Mouse (Mus musculus): ENCODE data around the gene Gpsm1. TPM values are rescaled to one million over a fixed set of nuclear protein-coding genes. Genes with fewer than 3 reads are reported as not detected.

Gene Gpsm1
- polyA plus RNA-seq, 1 experiment: 126 TPM

DNA sequence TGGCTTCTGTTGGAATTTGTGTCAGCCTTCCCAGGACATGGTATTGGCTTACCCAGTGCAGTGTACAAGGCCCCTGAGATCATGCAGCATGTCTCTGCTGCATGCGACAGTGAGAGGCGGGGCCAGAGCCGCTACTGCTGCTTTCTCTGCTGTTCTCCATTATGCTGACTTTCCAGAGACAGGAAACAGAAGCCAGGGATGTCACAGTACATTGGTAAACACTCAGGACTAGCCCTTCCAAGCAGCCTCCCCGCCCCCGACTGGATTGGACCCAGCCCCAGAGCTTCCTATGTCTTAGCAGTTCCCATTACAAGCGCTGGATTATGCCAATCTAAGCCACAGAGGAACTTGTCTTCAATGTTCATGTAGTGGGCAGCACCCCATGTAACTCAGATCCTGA lies 32.9 kb downstream of the Gpsm1 start:
- H3K4me3 ChIP-seq (replicated peaks; ENCODE audit: insufficient read depth, low read depth, low read length): no peak overlapping the region
- H3K27me3 ChIP-seq (ENCODE audit: control insufficient read depth, insufficient read depth, low read length): no peaks in the 10 kb centered on the region
- WGBS: 64% methylated on average over 6 of the region's 6 CpGs
- no peak overlapping the region for H3K27ac ChIP-seq (ENCODE audit: insufficient read depth, low read length)
- no peak for DNase-seq
- H3K4me1 ChIP-seq (ENCODE audit: control insufficient read depth, insufficient read depth, low read length): peaks cover 11% of the 10 kb centered on the region
- no peak for TF ChIP-seq POLR2A (IDR thresholded peaks at IDR 0.05; ENCODE audit: borderline replicate concordance, insufficient read depth, low read length)
- no peak for TF ChIP-seq CTCF (IDR thresholded peaks at IDR 0.05; ENCODE audit: borderline replicate concordance, insufficient read depth, low read depth, low read length)

DNA sequence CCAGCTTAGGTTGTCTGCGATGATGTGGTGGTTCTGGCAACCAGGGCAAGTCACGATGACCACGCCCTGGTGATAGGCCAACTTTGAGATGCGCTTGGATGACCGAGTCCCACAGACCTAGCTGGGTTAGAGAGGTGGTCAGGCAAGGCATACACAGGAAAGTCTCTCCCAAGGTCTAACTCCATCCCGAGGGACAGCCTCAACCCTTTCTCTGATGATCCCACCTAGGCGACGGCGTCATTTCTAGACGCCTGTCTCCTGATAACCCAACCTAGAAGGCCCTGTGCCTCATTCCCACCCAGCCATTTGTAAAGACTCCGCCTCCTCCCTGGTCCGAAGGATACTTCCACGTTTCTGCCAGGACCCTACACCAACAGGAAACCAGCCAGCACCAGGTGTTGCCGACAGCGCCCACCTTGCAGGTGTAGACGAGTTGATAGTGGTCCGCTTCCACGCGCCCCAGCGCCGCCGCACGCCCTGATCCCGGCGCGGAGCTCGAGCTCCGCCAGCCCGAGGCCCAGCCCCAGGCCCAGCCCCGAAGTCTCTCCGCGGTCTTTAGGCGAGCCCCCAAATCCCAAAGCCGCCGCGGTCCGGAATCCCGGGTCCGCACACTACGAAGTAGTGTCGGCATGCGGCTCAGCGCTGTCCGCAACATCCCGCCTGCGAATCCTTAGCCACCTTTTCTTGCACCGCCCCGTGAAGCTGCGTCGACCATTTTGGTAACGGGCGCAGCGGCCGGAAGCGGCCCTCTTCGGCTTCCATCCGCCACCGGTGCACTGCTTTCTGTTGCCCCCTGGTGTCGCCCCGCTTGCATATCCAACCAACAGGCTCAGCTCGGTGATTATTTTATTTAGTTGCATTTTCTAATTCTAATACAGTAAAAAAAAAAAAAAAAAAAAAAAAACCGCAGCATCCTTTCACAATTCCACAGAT lies 36.3 kb downstream of the Gpsm1 start, which contains the start of gene Dnlz:
Gene Dnlz, minus strand, starts transcription at position 753 of the 933 bp plus-strand sequence.
- TF ChIP-seq CTCF (IDR thresholded peaks at IDR 0.05; ENCODE audit: borderline replicate concordance, insufficient read depth, low read depth, low read length) (peak; percentile 60; the same call in 1 of the 2 replicates), POLR2A (IDR thresholded peaks at IDR 0.05; ENCODE audit: borderline replicate concordance, insufficient read depth, low read length) (peak; percentile 41; the same call in 1 of the 2 replicates)
- peaks cover 27% of the 10 kb centered on the region for H3K4me1 ChIP-seq (ENCODE audit: control insufficient read depth, insufficient read depth, low read length)
- peak within 1 kb of the TSS; percentile 77 for H3K27ac ChIP-seq (ENCODE audit: insufficient read depth, low read length)
- DNase-seq: peak; percentile 94 to 96
- under 1% methylated on average over 62 of the region's 62 CpGs for WGBS
- H3K4me3 ChIP-seq (replicated peaks; ENCODE audit: insufficient read depth, low read depth, low read length): peak within 1 kb of the TSS; percentile 82
- H3K27me3 ChIP-seq (ENCODE audit: control insufficient read depth, insufficient read depth, low read length): no peaks in the 10 kb centered on the region

DNA sequence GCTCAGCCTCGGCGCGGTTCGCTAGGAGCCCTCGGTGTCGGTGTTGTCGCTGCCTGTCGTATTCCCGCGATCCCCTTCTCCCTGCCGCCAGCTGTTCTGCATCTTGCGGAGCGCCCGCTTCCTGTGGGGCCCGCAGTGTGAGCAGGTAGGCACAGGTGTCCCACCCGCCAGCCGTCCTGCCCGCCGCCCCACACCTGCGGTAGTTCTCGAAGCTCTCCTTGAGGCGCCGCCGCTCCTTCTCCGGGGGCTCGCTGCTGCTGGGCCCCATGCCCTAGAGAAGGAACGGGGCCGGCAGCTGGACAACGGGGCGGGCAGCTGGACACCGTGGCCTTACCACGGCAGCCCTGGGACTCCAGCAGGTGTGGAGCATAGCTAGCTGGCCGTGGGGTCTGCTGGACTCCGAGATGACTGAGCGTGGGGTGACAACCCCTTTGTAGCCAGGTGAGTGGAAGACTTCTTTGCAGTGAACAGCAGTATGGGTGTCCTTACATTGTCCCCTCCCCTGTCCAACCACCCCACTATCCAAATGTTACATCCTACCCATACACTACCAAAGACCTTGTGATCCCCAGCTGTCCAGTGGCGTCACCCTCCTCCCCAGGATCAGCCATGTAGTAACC lies 37.1 kb downstream of the Gpsm1 start:
- under 1% methylated on average over 36 of the region's 36 CpGs for WGBS
- no peak for DNase-seq

DNA sequence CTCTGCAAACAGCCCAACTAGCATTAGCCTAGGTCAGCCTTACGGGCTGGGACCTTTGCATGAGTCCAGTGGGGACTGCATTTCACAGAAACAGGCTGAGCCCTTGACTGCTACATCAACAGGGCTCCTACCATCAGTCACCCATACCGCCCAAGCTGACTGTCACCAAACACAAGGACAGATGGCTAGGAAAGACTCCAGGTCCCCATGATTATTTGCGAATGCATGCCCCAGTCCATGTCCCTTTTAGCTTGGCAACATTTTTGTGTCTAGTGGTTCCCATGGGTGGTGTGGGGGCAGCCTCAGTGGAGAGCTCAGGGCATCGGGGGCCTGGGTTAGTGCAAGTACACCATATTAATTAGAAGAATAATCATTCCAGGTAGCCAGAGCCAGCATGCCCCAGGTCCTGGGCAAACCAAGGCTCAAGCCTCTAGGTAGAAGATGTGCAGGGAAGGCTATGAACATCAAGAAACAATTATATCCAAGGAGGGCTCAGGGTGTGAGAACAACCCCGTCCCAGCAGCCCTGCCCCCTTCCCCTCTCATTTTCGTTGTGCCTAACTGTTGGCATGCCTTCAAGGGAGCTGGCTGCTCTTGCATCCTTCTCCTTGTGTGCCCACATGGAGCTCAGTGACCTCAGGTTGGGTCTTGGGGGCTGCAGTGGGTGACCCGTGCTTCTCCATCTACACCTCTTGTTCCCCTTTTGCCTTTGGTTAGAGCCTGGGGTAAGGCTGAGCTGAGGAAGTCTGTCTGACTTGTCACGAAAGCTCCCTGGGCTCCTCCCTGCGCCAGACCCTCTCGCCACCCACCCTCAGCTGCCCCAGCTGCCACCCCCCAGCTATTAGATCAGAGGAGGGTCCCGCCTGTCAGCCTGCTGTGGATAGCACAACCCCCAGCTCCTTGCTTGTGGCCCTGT lies 38.0 kb downstream of the Gpsm1 start:
- no peaks in the 10 kb centered on the region for H3K27me3 ChIP-seq (ENCODE audit: control insufficient read depth, insufficient read depth, low read length)
- TF ChIP-seq POLR2A (IDR thresholded peaks at IDR 0.05; ENCODE audit: borderline replicate concordance, insufficient read depth, low read length): no peak
- peak; percentile 60 to 66 for DNase-seq
- 41% methylated on average over 11 of the region's 11 CpGs for WGBS
- peaks cover 40% of the 10 kb centered on the region for H3K4me1 ChIP-seq (ENCODE audit: control insufficient read depth, insufficient read depth, low read length)
- peak overlapping the region; percentile 82 for H3K4me3 ChIP-seq (replicated peaks; ENCODE audit: insufficient read depth, low read depth, low read length)
- H3K27ac ChIP-seq (ENCODE audit: insufficient read depth, low read length): peak overlapping the region; percentile 56

More for the DNA sequence above, 37.1 kb downstream of the Gpsm1 start:
- H3K27ac ChIP-seq (ENCODE audit: insufficient read depth, low read length): peak overlapping the region; percentile 56
- H3K27me3 ChIP-seq (ENCODE audit: control insufficient read depth, insufficient read depth, low read length): no peaks in the 10 kb centered on the region
- H3K4me3 ChIP-seq (replicated peaks; ENCODE audit: insufficient read depth, low read depth, low read length): peak overlapping the region; percentile 82
- peaks cover 34% of the 10 kb centered on the region for H3K4me1 ChIP-seq (ENCODE audit: control insufficient read depth, insufficient read depth, low read length)
- TF ChIP-seq CTCF (IDR thresholded peaks at IDR 0.05; ENCODE audit: borderline replicate concordance, insufficient read depth, low read depth, low read length): no peak
- TF ChIP-seq POLR2A (IDR thresholded peaks at IDR 0.05; ENCODE audit: borderline replicate concordance, insufficient read depth, low read length): no peak

DNA sequence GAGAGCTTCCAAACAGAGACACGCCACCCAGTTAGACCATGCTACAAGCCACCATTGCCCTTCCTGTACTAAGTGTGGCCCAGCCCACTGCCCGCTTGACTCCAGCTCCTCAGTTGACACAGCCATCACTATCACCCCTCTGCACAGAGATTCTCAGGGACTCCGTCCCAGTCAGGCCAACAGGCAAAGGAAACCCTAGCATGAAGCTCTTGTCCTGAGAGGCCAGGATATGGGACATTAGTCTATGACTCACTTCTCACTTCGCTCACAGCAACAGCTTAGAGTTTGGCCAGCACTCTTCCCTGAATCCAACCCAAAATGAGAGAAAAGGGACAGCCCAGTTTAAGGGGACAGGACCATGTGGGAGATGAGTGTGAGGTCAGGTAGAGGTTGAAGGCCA lies 39.1 kb downstream of the Gpsm1 start:
- no peak overlapping the region for H3K4me3 ChIP-seq (replicated peaks; ENCODE audit: insufficient read depth, low read depth, low read length)
- peak in 1 of 2 experiments; percentile 15 for DNase-seq
- 74% methylated on average over 4 of the region's 4 CpGs for WGBS
- peaks cover 40% of the 10 kb centered on the region for H3K4me1 ChIP-seq (ENCODE audit: control insufficient read depth, insufficient read depth, low read length)
- no peaks in the 10 kb centered on the region for H3K27me3 ChIP-seq (ENCODE audit: control insufficient read depth, insufficient read depth, low read length)
- TF ChIP-seq POLR2A (IDR thresholded peaks at IDR 0.05; ENCODE audit: borderline replicate concordance, insufficient read depth, low read length) (no peak), CTCF (IDR thresholded peaks at IDR 0.05; ENCODE audit: borderline replicate concordance, insufficient read depth, low read depth, low read length) (no peak)
- H3K27ac ChIP-seq (ENCODE audit: insufficient read depth, low read length): no peak overlapping the region

DNA sequence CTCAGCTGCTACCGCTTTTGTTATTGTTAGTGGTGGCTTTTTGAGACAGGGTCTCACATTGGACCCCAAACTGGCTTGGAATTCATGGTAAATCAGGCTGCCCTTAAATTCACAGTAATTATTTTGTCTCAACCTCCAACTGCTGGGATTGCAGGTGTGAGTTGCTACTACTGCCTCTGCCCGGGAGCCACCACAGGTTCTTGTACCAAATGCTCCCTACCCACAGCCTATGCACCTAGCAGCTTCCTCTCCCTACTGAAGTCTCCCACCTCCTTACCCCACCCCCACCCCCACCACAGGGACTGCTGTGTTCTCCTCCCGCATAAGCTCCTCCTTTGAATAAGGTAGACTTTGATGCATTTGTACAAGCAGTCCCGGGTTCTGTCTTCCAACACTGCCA lies 40.9 kb downstream of the Gpsm1 start:
- no peaks in the 10 kb centered on the region for H3K27me3 ChIP-seq (ENCODE audit: control insufficient read depth, insufficient read depth, low read length)
- no peak for DNase-seq
- no peak overlapping the region for H3K27ac ChIP-seq (ENCODE audit: insufficient read depth, low read length)
- H3K4me1 ChIP-seq (ENCODE audit: control insufficient read depth, insufficient read depth, low read length): peaks cover 37% of the 10 kb centered on the region
- WGBS: 90% methylated on average over 4 of the region's 4 CpGs
- no peak overlapping the region for H3K4me3 ChIP-seq (replicated peaks; ENCODE audit: insufficient read depth, low read depth, low read length)
- no peak for TF ChIP-seq CTCF (IDR thresholded peaks at IDR 0.05; ENCODE audit: borderline replicate concordance, insufficient read depth, low read depth, low read length)
- no peak for TF ChIP-seq POLR2A (IDR thresholded peaks at IDR 0.05; ENCODE audit: borderline replicate concordance, insufficient read depth, low read length)

DNA sequence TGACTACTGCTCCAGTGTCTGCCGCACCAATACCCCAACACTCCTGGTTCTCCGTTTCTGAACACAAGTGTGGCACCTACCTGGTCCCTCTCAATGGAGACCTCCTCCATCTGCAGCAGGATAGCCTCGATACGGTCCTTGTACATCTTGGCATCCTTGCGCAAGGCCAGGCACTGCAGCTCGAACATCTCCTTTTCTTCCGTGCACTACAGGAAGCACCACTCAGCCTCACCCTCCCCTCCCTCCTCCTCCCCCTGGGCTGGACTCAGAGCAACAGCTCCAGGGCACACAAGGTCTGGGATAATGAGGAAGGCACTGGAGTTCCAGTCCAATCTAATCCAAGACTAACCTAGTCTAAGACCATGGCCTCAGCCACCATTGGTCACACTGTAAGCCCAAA lies 41.4 kb downstream of the Gpsm1 start:
- DNase-seq: no peak
- Histone ChIP-seq H3K27ac (ENCODE audit: insufficient read depth, low read length) (no peak overlapping the region), H3K4me1 (ENCODE audit: control insufficient read depth, insufficient read depth, low read length) (peaks cover 36% of the 10 kb centered on the region), H3K27me3 (ENCODE audit: control insufficient read depth, insufficient read depth, low read length) (no peaks in the 10 kb centered on the region), H3K4me3 (replicated peaks; ENCODE audit: insufficient read depth, low read depth, low read length) (no peak overlapping the region)
- no peak for TF ChIP-seq POLR2A (IDR thresholded peaks at IDR 0.05; ENCODE audit: borderline replicate concordance, insufficient read depth, low read length)
- TF ChIP-seq CTCF (IDR thresholded peaks at IDR 0.05; ENCODE audit: borderline replicate concordance, insufficient read depth, low read depth, low read length): no peak
- 74% methylated on average over 7 of the region's 7 CpGs for WGBS
